Mouse (Mus musculus) heart, adult 2 months (tissue): ENCODE measurements at regions not wholly inside any gene's neighbourhood (a gene's known extent, or its start where the extent isn't known, plus 50 kb on each side); places are given as distances from the start of the nearest gene placed in this dataset.

ENCODE experiments used
- DNase-seq, 2 experiments: peaks; one replicate each; pipeline ENCODE4 v3.0.0; 2021
- H3K27ac ChIP-seq: fragments of 200-600 bp; 2 replicates; pipeline ENCODE4 v1.8.1; 2022
- H3K27me3 ChIP-seq: fragments of 200-500 bp; 2 replicates; pipeline ENCODE4 v1.6.1; 2012; ENCODE audit warnings: mild to moderate bottlenecking, low read length, inconsistent platforms, mixed read lengths; ENCODE audit not compliant: control insufficient read depth, insufficient read depth
- H3K36me3 ChIP-seq: fragments of 200-500 bp; 2 replicates; pipeline ENCODE4 v1.6.1; 2012; ENCODE audit warnings: low read length, inconsistent platforms; ENCODE audit not compliant: control insufficient read depth, insufficient read depth
- H3K4me1 ChIP-seq: fragments of 200-500 bp; 2 replicates; pipeline ENCODE4 v1.6.1; 2011; ENCODE audit warnings: low read length; ENCODE audit not compliant: control insufficient read depth, insufficient read depth
- H3K4me3 ChIP-seq: fragments of 200-600 bp; 2 replicates; pipeline ENCODE4 v1.8.1; 2022
- H3K79me2 ChIP-seq: fragments of 200-500 bp; replicated peaks from 2 replicates; pipeline ENCODE4 v1.6.1; 2012; ENCODE audit warnings: mild to moderate bottlenecking, inconsistent platforms, low read length, moderate library complexity, mixed read lengths; ENCODE audit not compliant: control insufficient read depth, insufficient read depth
- H3K9ac ChIP-seq: fragments of 200-500 bp; 2 replicates; pipeline ENCODE4 v1.6.1; 2012; ENCODE audit warnings: low read depth, mild to moderate bottlenecking, control low read depth, inconsistent platforms, low read length, mixed read lengths
- CTCF ChIP-seq: fragments of 200-600 bp; IDR thresholded peaks from 2 replicates; pipeline ENCODE4 v1.8.1; 2022; ENCODE audit warnings: antibody characterized with exemption, mild to moderate bottlenecking, moderate library complexity
- EP300 ChIP-seq: fragments of 200-500 bp; IDR thresholded peaks from 2 replicates; pipeline ENCODE4 v1.6.1; 2011; ENCODE audit warnings: low read depth, low read length, control low read depth; ENCODE audit not compliant: insufficient read depth
- POLR2A ChIP-seq: fragments of 200-500 bp; IDR thresholded peaks from 2 replicates; pipeline ENCODE4 v1.6.1; 2011; ENCODE audit warnings: mild to moderate bottlenecking, low read depth, low read length, control low read depth; ENCODE audit not compliant: insufficient read depth
- WGBS: fragments of 180-500 bp; shearing (Covaris S2); methylation state at CpG from one replicate; pipeline ENCODE4 v1.1.7; 2018; 5-methylcytosine and 5-hydroxymethylcytosine counted together
- intact Hi-C: fragments of 180-260 bp; cut with DNase I; formaldehyde crosslinking; loops from one replicate; pipeline ENCODE4 v1.15.1; 2025

DNA sequence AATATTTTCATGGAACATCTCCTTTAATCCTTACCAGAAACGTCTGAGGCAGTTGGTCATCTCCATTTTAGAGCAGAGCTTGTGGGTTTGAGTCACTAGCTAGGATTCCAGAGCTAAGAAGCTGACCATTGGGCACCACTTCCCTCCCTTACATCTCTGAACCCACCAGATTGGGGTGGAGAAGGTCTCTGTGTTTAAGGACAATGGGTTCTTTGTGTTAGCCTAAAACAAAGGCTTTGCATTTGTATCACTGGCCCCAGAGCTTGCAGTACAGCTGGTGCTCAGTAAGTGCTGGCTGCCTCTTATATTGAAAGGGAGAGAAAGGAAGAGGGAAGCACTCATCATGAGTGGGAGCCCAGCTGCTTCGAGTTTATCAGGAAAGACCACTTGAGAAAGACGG lies 401.9 kb upstream of the Slc30a5 start:
- DNase-seq, result no peak
- no peak overlapping the region for H3K4me3 ChIP-seq
- H3K27ac ChIP-seq, result no peak overlapping the region
- WGBS, result 50% methylated on average over 3 of the region's 3 CpGs
- peaks cover 5% of the 10 kb centered on the region; the same call in 1 of the 2 replicates for H3K36me3 ChIP-seq
- intact Hi-C loops, result no loop called here
- no peaks in the 10 kb centered on the region for H3K27me3 ChIP-seq
- no peak overlapping the region for H3K9ac ChIP-seq
- TF ChIP-seq CTCF (no peak), POLR2A (no peak), EP300 (no peak)
- H3K4me1 ChIP-seq, result peaks cover 7% of the 10 kb centered on the region
- no peaks in the 10 kb centered on the region for H3K79me2 ChIP-seq

DNA sequence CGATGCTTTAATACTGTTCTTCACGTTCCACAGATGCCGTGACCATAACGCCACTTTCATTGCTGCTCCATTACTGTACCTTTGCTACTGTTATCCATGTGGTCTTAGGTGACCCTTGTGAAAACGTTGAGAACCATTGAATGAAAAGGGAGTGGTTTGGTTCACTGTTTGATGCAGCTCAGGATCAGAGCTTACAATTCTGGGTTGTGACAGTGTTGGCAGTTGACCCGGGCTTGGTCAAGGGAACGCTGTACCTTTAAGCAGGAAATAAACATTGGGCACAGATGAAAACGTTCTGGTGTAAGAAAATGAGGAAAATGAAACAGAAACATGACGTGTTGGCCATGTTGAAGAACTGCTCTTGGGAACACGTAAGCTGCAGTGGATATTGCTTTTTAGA lies 401.3 kb upstream of the Slc30a5 start:
- intact Hi-C loops, result no loop called here
- H3K4me3 ChIP-seq, result no peak overlapping the region
- peaks cover 5% of the 10 kb centered on the region; the same call in 1 of the 2 replicates for H3K36me3 ChIP-seq
- peaks cover 7% of the 10 kb centered on the region for H3K4me1 ChIP-seq
- no peak for TF ChIP-seq CTCF
- no peak for TF ChIP-seq EP300
- no peak for TF ChIP-seq POLR2A
- H3K27me3 ChIP-seq, result no peaks in the 10 kb centered on the region
- no peak overlapping the region for H3K9ac ChIP-seq
- H3K79me2 ChIP-seq, result no peaks in the 10 kb centered on the region
- 79% methylated on average over 10 of the region's 10 CpGs for WGBS
- no peak for DNase-seq
- H3K27ac ChIP-seq, result no peak overlapping the region

DNA sequence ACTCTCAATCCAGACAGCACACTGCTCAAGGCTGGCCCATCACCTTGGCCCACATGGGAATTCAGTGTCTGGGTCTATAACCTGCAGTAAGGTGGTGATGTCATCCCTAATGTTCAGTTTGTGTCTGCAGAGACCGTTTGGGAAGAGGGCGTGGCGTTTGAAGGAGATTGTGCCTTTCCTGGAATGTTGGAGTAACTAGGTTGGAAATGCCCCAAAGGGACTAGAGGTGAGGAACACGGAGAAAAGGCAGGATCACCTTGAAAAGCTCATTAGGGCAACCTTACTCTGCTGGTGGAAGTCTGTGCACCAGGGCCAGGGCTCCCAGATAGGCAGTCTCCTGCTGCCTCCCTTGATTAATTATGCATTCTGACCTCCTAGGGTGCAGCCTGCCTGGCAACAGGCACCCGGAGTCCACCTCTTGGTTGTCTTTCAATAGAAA lies 400.6 kb upstream of the Slc30a5 start:
- H3K4me1 ChIP-seq, result peaks cover 7% of the 10 kb centered on the region
- no peak overlapping the region for H3K9ac ChIP-seq
- peak overlapping the region; percentile 64 for H3K27ac ChIP-seq
- H3K4me3 ChIP-seq, result no peak overlapping the region
- WGBS, result 27% methylated on average over 5 of the region's 5 CpGs
- no peaks in the 10 kb centered on the region for H3K27me3 ChIP-seq
- TF ChIP-seq EP300 (no peak), POLR2A (no peak), CTCF (no peak)
- DNase-seq, result peak; percentile 17 to 22
- H3K36me3 ChIP-seq, result peaks cover 5% of the 10 kb centered on the region; the same call in 1 of the 2 replicates
- H3K79me2 ChIP-seq, result no peaks in the 10 kb centered on the region
- intact Hi-C loops, result no loop called here

DNA sequence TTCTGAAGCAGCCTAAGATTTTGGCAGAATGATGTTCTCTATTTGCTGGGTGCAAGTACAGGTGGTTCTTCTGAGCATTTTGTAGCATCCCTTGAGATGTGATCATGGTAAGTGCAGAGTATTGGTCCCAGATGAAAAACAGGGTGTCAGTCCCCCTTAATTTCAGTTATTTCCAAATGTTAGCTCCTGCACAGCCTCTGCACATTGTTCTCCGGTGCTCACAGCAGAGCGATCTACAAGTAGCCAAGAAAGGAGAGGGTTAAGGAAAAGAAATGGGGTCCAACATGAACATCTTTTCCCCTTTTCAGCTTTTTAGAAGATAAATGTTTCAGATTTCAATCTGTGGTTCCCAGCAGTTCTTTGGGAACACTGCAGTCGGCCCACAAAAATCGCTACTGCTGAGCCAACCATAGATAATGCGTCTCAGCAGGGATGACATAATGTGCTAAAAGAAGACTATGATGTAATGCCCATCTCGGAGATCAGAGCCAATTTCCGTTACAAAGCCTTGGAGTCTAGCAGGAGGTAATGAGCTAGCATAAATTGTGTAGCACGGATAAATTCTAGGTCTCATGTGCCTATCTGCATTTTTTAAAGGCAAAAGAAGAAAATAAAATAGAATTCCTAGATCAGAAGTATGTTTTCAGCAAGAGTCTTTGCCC lies 400.1 kb upstream of the Slc30a5 start:
- intact Hi-C loops, result no loop called here
- Histone ChIP-seq H3K79me2 (no peaks in the 10 kb centered on the region), H3K4me3 (no peak overlapping the region), H3K36me3 (peaks cover 5% of the 10 kb centered on the region; the same call in 1 of the 2 replicates), H3K4me1 (peaks cover 7% of the 10 kb centered on the region), H3K27ac (peak overlapping the region; percentile 64), H3K27me3 (no peaks in the 10 kb centered on the region), H3K9ac (peak overlapping the region; percentile 33; the same call in 1 of the 2 replicates)
- WGBS, result 15% methylated on average over 8 of the region's 8 CpGs
- peak; percentile 23 to 60 for DNase-seq
- no peak for TF ChIP-seq POLR2A
- no peak for TF ChIP-seq EP300
- no peak for TF ChIP-seq CTCF

DNA sequence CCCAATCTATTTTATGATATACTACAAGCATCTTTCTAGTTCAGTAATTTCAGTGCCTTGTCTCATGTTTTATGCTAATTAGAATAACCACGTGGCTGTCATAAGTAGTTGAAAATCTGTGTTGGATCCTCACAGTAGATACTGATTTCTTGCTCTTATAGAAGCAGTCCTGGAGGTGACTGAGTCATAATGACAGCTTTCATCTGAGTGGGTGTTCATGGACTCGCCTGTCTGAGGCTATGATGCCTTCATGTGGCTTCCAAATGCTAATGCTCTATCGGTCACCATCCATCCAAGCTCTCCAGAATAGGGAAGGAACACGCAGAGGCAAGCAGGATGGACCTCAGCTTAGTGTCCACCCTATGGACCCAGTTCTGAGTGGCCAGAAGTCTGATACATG lies 396.6 kb upstream of the Slc30a5 start:
- WGBS, result 82% methylated on average over 4 of the region's 4 CpGs
- peaks cover 5% of the 10 kb centered on the region; the same call in 1 of the 2 replicates for H3K36me3 ChIP-seq

DNA sequence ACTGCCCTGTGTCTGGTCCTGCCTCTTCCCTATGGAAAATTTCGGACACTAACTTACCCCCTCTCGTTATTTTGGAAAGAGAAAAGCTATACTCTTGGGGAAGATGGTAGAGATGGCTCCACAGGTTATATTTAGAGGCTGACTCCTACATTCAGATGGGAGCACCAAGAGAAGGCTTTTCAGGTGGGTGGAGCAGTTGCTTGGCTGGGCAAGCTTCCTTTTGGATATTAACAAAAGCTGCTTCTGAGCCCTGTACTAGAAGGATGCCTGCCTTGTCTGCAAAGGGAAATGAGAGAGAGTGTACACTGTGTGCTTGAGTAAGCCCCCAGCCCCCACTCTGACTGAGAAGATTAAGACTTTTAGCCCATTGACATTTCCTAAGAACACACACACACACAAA lies 392.1 kb upstream of the Slc30a5 start:
- H3K4me3 ChIP-seq, result no peak overlapping the region
- no peaks in the 10 kb centered on the region for H3K36me3 ChIP-seq
- DNase-seq, result no peak
- H3K27me3 ChIP-seq, result no peaks in the 10 kb centered on the region
- H3K4me1 ChIP-seq, result no peaks in the 10 kb centered on the region
- H3K27ac ChIP-seq, result no peak overlapping the region
- H3K9ac ChIP-seq, result no peak overlapping the region
- 79% methylated on average over 2 of the region's 2 CpGs for WGBS
- intact Hi-C loops, result no loop called here
- no peaks in the 10 kb centered on the region for H3K79me2 ChIP-seq
- no peak for TF ChIP-seq CTCF
- no peak for TF ChIP-seq POLR2A
- TF ChIP-seq EP300, result no peak

More for the DNA sequence above, 396.6 kb upstream of the Slc30a5 start:
- Histone ChIP-seq H3K9ac (no peak overlapping the region), H3K4me3 (no peak overlapping the region), H3K27me3 (no peaks in the 10 kb centered on the region), H3K4me1 (peaks cover 7% of the 10 kb centered on the region), H3K27ac (no peak overlapping the region), H3K79me2 (no peaks in the 10 kb centered on the region)
- no peak for DNase-seq
- TF ChIP-seq EP300 (no peak), CTCF (no peak), POLR2A (no peak)
- intact Hi-C loops, result no loop called here
